18 mouse cellular contexts compared by ENCODE assay signal in genomic region chr1:64527626-64528025, GRCm38 (mm10). TPM values are rescaled to one million over a fixed set of nuclear protein-coding genes. Genes with fewer than 3 reads are reported as not detected.
DNase-seq lines count a peak whose midpoint lies in the region; ATAC-seq and TF ChIP-seq lines count a peak whose summit lies in the region.
"Had no signal": no experiment of that assay in that cellular context is flagged by ENCODE, and none has a peak within 500 bp of the region (broad histone marks: within the 10 kb centered on the region; RNA-seq: fewer than 3 reads in every experiment).

No protein-coding gene starts in this region.

- H3K27me3 ChIP-seq in liver, postnatal 0 days (ENCODE audit: insufficient read depth, low read length), result no peaks in the 10 kb centered on the region
- H3K27me3 ChIP-seq: liver, embryonic 13.5 days; neural tube, embryonic 12.5 days had no signal

- no peak overlapping the region for H3K4me2 ChIP-seq in liver, postnatal 0 days (ENCODE audit: low read depth, low read length)
- H3K4me2 ChIP-seq: liver, embryonic 13.5 days; neural tube, embryonic 12.5 days had no signal

- no peak overlapping the region for H3K9ac ChIP-seq in liver, postnatal 0 days (replicated peaks)
- H3K9ac ChIP-seq: liver, embryonic 13.5 days; neural tube, embryonic 12.5 days had no signal

- H3K27ac ChIP-seq in liver, postnatal 0 days (ENCODE audit: low read depth), result 0 out of 2 replicates have a peak overlapping the region, but pooled peaks have one; percentile 37
- H3K27ac ChIP-seq: hindbrain, embryonic 10.5 days; layer of hippocampus, adult 2 months; liver, embryonic 13.5 days; neural tube, embryonic 12.5 days had no signal

- peaks cover 18% of the 10 kb centered on the region for H3K4me1 ChIP-seq in liver, postnatal 0 days (ENCODE audit: insufficient read depth)

- TF ChIP-seq CTCF in liver, postnatal 0 days (IDR thresholded peaks at IDR 0.05; ENCODE audit: low read depth), result no peak

- intact Hi-C loops in left cerebral cortex, postnatal 4 days (cut with DNase I), result no loop called here

- H3K36me3 ChIP-seq in liver, postnatal 0 days (replicated peaks; ENCODE audit: insufficient read depth, low read length), result no peaks in the 10 kb centered on the region
- H3K36me3 ChIP-seq: neural tube, embryonic 12.5 days had no signal

- TF ChIP-seq EP300 in liver, postnatal 0 days (IDR thresholded peaks at IDR 0.05; ENCODE audit: low read depth), result no peak

- no peak for DNase-seq in liver, postnatal 0 days
- no peak for DNase-seq in liver
- peak; percentile 76 for DNase-seq in induced T-regulatory cell, adult 2 months (ENCODE audit: low read depth)
- DNase-seq in thymus, postnatal 14 days, result peak; percentile 75
- no peak for DNase-seq in left cerebral cortex, postnatal 4 days
- no peak for DNase-seq in kidney, adult 8-10 months
- no peak for DNase-seq in cerebellum, adult 9-11 months
- DNase-seq: adrenal gland, postnatal 10 days; cerebellum, adult 11-12 months; cerebellum, postnatal 36 days; liver, embryonic 13.5 days had no signal

- no peak for ATAC-seq in liver, postnatal 0 days
- ATAC-seq in CD4-positive, CD25-positive, alpha-beta regulatory T cell, adult 4 months, result peak; percentile 53
- ATAC-seq: forebrain, embryonic 16.5 days; lung, postnatal 0 days had no signal

- H3K4me3 ChIP-seq in liver, postnatal 0 days (ENCODE audit: low read depth, low read length), result no peak overlapping the region
- H3K4me3 ChIP-seq: erythroblast, embryonic 14.5 days; hindbrain, embryonic 10.5 days; layer of hippocampus, adult 2 months; liver, embryonic 13.5 days; neural tube, embryonic 12.5 days had no signal

- no peaks in the 10 kb centered on the region for H3K9me3 ChIP-seq in liver, postnatal 0 days (ENCODE audit: low read length)
- H3K9me3 ChIP-seq: liver, embryonic 13.5 days; neural tube, embryonic 12.5 days had no signal

RNA-seq across cellular contexts. Expression of gene Creb1, which starts 4.8 kb away (rescaled TPM):
- polyA plus RNA-seq in liver, postnatal 0 days (2015; fragmentation: Nextera tagmentation; extraction: Ambion mirVana), result 5.2 and 5.9 TPM in 2 replicates
- 10 to 100 TPM; 52.8 to 54.4 TPM for polyA plus RNA-seq in CD4-positive, CD25-positive, alpha-beta regulatory T cell, adult 4 months (2017; shearing (Covaris generic))
- total RNA-seq in left cerebral cortex, postnatal 4 days (2021), result 10 to 100 TPM; 53.8 to 62.6 TPM

Comparison
In these comparisons a context has a peak if more than half of its experiments do, and no peak if none do; other contexts are left out.
1. DNase-seq: peak in induced T-regulatory cell, adult 2 months (single experiment) and thymus, postnatal 14 days (single experiment); none in liver, postnatal 0 days (single experiment), liver (single experiment), left cerebral cortex, postnatal 4 days (single experiment), kidney, adult 8-10 months (0 of 2) and cerebellum, adult 9-11 months (single experiment).